Mouse (Mus musculus) left cerebral cortex, postnatal 4 days (tissue): ENCODE measurements at regions not wholly inside any gene's neighbourhood (a gene's known extent, or its start where the extent isn't known, plus 50 kb on each side); places are given as distances from the start of the nearest gene placed in this dataset.

Source experiments
- DNase-seq: peaks from one replicate; pipeline ENCODE4 v3.0.0-alpha.2; 2022
- intact Hi-C: fragments of 180-260 bp; cut with DNase I; formaldehyde crosslinking; loops from one replicate; pipeline ENCODE4 v1.15.1; 2025

DNA sequence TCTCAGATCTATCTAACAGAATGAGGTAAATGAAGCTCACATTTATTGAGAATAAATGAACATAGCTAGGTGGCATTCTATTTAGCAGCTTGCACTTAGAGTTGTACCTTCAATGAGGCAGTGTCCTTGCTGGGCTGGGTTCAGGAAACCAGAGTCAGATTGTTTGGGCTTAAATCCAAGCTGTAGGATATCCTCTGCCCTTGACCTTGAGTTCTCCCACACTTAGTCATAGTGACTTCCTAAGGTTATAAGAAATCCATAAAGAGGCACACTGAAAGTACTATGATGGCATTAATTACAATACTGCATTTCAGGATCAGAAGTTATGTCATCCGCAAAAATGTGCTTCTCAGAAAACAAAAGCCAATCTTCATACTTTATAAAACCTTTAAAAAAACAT is 286.3 kb downstream of the Gsdmc2 start:
- intact Hi-C loops: no loop called here
- DNase-seq: no peak

DNA sequence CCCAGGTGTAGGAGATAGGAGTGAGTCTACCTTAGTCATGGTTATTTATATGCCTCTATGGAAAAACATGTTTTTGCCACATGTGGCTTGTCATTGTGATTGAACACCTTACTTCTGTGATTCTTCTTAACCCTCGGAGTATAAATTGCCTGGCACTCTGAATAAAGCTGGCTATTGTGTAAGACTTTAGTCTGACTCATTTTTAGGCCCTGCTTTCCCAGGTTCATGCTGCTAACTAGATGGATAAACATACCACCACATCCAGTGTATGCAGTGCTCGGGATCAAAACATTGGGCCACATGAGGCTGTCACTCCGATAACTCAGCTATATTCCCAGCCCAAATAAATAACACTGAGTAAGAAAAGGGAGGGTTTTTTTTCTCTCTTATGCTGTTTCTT is 287.2 kb downstream of the Gsdmc2 start:
- intact Hi-C loops: no loop called here
- no peak for DNase-seq

DNA sequence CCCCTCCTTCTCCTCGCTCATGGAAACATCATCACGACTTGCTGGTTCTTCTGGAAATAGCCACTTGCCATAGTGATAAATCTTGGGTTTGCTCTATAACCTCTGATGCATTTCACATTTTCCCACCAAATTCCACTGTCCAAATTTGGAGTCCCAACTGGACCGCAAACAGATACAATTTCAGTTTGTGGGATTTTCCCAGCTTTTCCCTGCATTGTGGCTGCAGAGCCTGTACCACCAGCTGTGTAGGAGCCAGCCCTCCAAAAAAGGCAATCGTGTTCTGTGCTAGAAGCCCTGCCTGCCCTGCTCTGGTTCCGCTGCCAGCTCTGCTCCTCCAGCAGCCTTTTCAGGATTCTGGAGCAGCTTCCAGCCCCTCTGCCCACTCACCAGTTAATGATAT is 291.4 kb downstream of the Gsdmc2 start:
- intact Hi-C loops: no loop called here
- DNase-seq: no peak

DNA sequence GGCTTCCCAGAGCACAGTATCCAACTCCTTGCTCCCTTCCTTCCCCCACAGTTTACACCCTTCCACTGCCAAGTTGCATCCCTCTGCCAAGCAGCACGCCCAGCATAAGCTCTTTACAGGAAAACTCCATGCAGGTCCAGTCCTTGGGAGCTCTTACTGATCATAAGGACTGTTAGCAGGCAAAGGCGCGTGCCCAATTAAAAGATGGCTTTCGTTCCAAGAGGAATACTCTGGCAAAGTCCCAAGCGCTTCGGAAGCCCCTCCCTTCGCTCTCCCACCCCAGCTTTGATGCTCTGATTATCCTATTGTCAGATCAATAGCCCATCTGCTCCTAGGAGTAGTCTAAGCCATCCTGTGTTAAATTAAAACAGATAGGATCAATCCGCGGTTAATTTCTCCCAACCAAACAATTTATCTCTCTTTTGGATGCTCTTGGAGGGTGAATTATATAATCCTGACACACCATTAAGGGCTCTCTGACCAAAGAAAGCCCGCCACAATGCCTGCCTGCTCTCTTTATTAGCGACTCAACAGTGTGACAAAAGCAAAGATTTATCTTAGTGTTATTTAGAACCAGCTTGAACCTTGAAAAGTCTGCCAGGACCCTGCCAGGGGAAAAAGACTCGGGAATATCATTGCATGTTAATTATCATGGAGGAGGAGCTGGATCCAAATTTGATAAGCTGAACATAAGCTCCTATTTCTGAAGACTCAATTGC is 312.5 kb downstream of the Gsdmc2 start:
- intact Hi-C loops: no loop called here
- DNase-seq: peak; percentile 63

DNA sequence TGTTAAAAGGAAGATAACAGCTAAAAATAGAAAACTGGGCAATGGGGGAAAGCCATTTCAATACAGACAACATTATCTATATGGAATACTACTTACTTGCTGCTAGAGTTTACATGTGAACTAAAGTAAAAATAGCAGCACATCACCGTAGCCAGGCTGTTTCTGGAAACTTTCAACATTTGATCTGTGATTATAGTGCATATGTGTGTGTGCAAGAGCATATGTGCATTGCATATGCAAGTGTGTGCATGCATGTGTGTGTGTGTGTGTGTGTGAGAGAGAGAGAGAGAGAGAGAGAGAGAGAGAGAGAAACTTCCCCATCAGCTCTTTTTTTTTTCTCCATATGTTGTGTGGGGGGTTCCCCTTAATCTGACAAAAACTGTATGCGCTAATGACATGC is 317.7 kb downstream of the Gsdmc2 start:
- intact Hi-C loops: no loop called here
- DNase-seq: no peak

DNA sequence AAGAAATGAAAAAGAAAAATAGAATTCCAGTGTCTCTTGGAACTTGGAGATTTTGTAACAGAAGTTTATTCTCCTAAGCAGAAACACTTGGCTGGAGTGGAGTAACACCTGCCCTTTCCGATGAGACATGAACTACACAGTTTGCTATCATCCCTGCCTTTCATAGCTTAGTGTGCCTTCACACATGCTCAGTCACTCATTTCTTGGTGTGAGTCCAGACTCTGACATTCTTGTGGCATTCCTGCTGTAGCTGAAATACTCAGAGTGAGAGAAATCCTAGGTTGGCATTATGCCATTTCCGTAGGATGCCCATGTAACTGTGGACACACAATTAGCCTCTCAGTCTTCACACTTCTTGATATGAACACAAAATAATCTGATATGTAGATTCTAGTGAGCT is 318.2 kb downstream of the Gsdmc2 start:
- intact Hi-C loops: no loop called here
- no peak for DNase-seq

DNA sequence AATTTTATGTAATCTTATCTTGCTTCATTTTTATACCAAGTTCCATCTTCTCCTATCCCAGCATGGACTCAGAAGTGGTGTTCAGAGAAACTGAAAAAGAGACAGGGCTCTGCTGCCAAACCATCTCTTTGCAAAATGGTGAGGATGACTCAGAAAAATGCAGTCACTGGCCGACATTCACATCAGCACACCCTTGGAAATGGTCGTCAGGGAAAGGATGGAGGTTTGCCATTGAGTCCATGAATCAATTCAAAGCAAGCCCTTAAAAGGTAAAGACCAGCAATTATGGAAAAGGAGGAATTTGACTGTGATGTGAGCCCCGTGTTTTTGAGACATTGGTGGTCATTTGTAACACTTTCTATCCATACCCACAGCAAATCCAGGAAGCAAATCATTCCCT is 327.7 kb downstream of the Gsdmc2 start:
- no peak for DNase-seq
- intact Hi-C loops: no loop called here

DNA sequence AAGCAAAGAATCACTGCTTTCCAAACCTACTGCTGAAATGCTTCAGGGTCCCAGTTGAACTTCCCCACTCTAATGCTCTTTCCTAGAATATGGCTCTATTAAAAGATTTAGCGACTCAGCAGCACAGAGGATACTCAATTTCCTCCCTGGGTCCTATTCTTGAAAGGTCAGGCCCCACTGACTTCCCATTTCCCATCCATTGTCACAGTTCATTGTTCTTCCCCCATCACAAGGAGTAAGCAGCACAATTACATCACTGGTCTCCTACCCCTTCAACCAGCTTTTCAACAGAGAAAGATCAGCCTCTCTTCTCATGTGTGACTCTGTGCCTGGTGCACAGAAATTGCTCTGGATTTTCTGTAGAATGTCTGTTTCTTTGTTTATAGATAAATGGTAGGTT is 344.5 kb downstream of the Gsdmc2 start:
- intact Hi-C loops: no loop called here
- DNase-seq: no peak

DNA sequence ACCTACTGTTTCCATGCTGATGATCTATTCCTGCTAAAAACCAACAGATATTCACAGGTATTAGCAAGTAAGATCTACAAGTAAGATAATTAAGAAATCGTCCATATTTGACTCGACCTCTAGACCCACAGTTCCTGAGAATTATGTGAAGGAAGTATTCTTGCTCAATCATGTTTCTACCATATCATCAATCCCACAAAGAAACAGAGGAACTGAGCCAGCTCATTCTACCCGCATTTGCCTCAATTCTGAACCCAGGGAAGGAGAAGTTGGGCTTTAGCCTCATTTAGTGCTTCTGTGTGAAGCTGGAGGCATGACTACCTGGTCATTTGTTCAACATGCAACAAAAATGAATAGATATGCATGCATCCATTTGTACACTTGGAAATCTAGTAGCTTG is 346.5 kb downstream of the Gsdmc2 start:
- intact Hi-C loops: no loop called here
- DNase-seq: no peak

DNA sequence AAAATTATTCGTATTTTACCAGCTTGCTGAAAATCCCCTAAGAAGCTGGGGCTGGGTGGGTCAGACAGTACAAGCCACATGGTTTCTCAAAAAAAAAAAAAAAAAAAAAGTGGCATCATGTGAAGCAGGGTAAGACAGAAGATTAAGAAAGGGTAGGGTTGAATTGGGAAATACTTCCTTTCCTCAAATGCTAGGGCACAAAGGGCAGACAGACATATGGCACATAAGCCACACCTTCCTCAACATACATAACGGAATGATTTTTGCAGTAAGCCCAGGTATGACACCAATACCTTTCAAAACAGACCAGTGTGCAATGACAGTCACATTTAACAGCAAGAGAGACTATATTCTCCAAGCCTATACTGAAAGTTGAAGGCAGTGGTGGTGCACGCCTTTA is 347.8 kb downstream of the Gsdmc2 start:
- DNase-seq: no peak
- intact Hi-C loops: no loop called here

DNA sequence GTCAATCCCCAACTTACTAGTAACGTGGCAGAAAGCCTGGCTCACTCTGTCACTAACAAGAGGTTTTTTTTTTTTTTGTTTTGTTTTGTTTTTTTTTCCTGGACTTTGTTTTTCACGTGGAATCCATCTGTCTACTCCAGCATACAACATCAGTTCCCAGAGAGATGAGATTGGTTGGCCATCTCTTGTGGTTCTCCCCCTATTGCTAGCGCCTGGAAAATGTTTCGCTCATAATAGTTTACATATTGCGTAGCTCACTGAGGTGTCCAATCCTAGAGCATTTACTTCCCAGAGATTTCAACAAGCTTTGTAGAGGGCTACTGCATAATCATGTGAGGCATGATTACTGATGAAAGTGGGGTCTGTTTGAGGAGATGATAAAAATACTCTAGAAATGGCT is 360.1 kb downstream of the Gsdmc2 start:
- intact Hi-C loops: no loop called here

DNA sequence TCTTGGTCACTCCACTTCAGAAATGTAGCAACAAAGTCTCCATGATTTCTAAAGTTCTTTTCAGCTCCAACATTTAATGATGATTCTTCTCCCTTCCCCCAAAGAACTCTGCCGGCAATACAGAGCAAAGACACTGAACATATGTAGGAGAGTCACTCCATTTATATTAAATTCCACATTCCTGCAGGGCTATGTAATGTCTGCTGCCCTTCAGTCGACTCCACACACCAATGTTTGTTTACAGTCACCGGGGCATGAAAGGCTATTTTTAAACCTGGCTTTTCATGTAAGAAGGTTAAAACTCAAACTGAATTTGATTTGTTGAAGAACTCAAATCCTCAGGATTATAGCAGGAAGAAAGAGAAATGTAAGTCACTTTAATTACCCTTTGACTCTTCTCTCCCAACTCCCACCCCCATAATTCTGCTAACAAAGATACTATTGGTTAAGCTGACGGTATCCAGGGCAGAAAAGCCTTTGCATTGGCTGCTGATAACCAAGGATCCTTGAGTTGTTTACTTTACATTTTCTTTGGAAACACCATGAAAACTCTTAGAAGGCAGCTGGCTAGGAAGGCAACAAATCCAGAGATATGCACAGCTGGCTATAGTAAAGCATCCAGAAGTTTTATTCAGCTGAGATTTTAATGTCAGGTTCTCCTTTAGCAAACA is 360.6 kb downstream of the Gsdmc2 start:
- DNase-seq: no peak
- intact Hi-C loops: no loop called here

More for the DNA sequence above, 360.1 kb downstream of the Gsdmc2 start:
- DNase-seq: no peak

DNA sequence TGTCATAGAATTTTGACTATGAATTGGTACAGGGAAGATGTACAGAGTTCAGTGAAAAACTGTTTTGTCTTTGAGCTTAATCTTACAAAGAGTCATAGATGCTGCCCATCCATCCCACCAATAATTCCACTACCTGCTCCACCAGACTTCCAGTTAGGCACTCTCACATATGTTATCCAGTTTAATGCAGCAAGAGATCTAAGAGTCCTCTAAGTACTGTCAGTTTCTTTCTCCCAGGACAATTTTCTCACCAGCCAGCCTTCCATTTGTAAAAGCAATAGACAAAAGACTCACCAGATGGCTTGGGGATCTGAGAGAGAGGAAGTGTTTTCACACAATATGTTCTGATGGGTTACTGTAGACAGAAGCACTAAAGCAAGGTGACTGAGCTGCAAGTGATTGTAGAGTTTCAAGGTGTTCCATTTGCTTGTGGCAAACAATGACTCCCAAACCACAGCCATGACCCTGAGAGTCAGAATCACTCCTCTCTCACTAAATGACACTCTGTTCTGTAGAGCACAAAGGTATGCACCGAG is 365.6 kb downstream of the Gsdmc2 start:
- no peak for DNase-seq
- intact Hi-C loops: no loop called here

DNA sequence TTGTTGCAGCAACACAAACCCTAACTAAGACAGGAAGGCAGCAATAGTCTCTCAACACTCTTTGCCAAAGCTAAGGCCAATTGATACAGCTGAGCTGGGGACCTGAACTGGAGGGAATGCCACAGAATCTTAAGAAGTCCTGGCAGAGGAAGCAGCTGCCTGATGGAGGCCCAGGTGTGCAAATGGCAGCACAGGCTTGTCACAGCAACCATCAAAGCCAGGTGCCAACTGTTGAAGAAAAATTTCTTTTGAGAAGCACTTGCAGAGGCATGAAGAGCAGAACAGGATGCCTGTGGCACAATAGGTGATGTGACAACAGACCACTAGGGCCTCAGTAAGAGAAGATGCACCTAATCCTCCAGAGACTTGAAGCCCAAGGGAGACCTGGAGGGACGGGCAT is 378.1 kb downstream of the Gsdmc2 start:
- intact Hi-C loops: no loop called here
- no peak for DNase-seq

DNA sequence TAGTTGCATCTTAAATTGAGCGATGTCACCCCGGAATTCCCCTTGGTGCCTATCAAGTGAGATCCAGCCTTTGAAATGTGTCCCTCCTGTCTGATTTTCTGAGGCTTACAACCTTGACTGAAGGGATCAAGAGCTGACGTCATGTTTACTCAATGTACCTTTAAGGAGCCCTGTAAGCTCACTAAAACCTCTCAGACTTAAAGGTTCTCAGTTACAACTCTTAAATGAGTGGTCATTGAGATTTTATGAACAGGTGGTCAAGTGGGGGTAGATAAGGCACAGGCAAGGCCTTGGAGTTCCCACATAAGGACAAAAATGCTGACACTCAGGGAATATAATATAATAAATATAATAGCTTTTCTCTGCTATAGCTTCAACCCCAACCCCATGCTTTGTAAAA is 392.4 kb downstream of the Gsdmc2 start:
- no peak for DNase-seq
- intact Hi-C loops: no loop called here

DNA sequence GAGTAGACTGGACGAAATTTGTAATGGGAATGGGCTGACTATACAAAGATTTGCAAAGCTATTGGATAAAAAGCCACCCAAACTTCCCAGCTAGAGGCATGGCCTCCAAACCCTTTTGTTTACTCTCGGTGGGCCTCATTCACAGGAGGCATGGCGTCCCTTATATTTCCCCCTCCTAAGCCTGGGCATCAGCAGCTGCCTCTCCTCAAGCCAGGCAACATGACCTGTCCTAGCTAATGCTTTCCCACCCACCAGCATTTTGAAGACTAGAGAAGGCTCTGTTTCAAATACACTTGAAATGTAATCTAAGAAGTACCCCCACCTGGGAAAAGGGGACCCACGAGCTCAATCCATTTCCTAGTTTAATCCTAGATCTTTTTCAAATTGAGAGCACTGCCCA is 398.7 kb downstream of the Gsdmc2 start:
- intact Hi-C loops: no loop called here

DNA sequence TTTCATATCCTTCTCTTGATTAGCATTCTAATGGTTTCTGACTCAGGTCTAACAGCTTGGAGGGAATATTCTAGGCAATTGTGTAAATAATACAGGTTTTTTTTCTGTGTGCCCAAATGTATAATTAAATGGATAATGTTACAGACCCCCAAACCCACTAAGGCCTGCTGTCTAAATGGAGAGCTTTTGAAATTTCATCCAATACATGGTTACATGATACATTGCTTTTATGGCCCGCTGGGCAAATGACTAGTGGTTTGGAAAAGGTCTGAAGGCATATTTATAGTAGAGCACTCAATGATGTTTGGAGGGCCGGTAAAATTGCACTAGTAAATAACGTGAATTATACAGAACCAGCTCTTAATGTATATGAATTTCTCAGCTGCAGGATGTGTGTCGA is 400.0 kb downstream of the Gsdmc2 start:
- no peak for DNase-seq
- intact Hi-C loops: no loop called here

More for the DNA sequence above, 398.7 kb downstream of the Gsdmc2 start:
- DNase-seq: no peak

DNA sequence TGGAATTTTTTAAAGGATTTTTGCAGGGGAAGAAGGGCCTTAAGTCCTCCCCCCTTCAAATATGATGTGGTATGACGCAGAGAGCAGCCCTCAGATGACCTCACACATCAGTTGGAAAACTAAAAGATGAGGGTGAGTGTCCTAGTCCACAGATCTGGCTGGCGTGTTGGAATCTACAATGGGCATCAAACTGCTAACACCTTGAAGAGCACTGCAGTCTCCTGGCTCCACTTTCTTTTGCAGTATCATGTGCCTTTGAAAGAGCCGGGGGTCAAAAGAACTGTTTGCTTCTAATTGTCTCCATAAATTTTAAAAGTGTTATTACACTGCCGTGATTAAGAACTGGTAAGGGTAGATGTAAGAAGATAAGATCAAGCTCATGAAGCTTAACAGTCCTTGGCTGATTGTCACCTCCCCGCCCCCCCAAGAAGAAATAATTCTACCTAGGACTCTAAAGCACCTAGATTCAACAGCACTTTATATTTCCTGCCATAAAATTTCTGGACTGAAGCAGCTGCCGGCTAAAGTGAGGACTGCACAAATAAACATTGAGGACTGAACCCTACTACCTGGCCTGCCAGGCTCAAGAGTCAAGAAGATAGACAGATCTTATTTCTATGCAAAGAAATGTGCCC is 402.7 kb downstream of the Gsdmc2 start:
- intact Hi-C loops: no loop called here
- no peak for DNase-seq

DNA sequence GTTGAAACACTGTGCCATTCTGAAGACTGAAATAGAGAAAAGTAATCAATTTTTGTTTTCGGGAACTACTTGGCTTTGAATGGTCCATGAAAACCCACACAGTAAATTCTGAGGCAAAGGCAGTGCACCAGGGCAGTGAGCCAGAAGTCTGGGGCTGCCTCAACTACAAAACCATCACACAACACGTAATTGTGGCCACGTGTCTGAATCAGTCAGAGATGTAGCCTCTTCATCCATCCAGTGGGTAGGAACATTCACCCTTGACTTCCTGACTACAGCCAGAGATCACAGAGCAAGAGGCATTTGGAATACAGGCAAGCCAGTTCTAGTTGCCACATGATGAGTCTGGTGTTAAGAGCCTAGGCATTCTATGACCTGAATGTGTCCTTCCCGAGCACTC is 432.3 kb downstream of the Gsdmc2 start:
- intact Hi-C loops: no loop called here

DNA sequence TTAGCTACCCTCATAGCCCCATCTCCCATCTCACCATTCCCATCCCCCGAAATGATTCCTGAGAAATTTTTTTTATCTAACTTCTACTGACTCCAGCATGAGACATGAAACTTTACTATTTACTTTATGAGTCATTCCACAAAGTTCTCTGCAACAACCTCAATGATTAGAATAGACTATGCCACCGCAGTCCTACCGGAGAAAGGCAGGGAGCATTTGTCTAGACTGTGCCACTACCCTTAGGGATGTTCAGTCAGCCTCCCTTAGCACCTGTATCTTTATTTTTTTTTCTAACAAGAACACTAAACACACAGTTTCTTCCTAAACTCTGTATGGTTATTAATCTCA is 433.2 kb downstream of the Gsdmc2 start:
- intact Hi-C loops: no loop called here

More for the DNA sequence above, 432.3 kb downstream of the Gsdmc2 start:
- no peak for DNase-seq

DNA sequence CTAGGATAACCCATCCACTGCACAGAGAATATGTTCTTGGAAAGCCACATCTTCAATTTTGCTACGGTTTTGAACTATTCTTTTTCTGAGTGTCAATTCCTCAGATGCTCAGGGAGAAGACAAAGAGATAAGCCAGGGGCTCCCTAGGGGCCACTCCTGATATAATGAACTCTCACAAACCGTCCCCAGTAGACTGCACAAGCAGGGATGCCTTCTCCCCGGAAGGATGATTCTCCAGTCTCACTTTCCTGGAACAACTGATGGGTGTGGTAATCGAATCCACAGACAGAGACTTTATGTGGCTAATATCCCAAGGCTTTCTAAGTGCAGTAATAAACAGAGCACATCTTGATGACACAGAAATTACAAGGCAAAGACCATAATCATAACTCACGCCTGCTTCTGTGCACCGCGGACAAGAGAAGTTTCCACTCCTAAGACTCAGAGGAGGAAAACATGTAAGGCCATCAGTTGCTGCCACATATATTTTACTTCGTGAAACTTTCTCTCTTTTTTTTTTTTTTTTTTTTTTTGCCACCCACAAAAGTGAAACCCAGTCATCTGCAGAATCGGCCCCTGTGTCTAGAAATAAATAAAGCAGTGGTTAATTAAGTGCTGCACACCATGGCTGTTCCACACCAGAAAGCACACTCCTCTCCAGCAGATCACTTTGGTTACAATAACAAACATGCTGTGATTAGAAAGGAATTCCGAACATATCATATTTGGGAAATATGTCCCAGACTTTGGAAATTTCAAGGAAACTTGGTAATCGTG is 433.8 kb downstream of the Gsdmc2 start:
- intact Hi-C loops: no loop called here

More for the DNA sequence above, 433.2 kb downstream of the Gsdmc2 start:
- no peak for DNase-seq

More for the DNA sequence above, 433.8 kb downstream of the Gsdmc2 start:
- DNase-seq: no peak
